Mouse (Mus musculus): Measurements from ENCODE around the gene Nap1l4. TPM values are rescaled to one million over a fixed set of nuclear protein-coding genes. Genes with fewer than 3 reads are reported as not detected.

The Nap1l4 gene
- polyA plus RNA-seq (2014; fragmentation: Illumina TruSeq; extraction: RNeasy Lipid Tissue Mini Kit (QIAGEN cat#74804); ENCODE audit: low replicate concordance), result 53.5 TPM

GRCm38 (mm10) chr7:143548976-143549457 is at the start of gene Nap1l4:
Gene Nap1l4, minus strand, starts transcription at chr7:143549106.

GRCm38 (mm10) chr7:143502418-143503200 is 46.3 kb downstream of the Nap1l4 start, which contains the start of gene Phlda2:
Gene Phlda2, minus strand, starts transcription at chr7:143503150.

GRCm38 (mm10) chr7:143473347-143474101 is 75.4 kb downstream of the Nap1l4 start, which contains the start of gene Slc22a18:
Gene Slc22a18, plus strand, starts transcription at chr7:143473736.

Other genes with a start within 250 kb of the Nap1l4 start
- gene Cdkn1c, start 88.1 kb downstream of the Nap1l4 start, polyA plus RNA-seq (2014; fragmentation: Illumina TruSeq; extraction: RNeasy Lipid Tissue Mini Kit (QIAGEN cat#74804); ENCODE audit: low replicate concordance), result 17.3 TPM
- 0.37 TPM for gene Slc22a18, start 75.4 kb downstream of the Nap1l4 start, polyA plus RNA-seq (2014; fragmentation: Illumina TruSeq; extraction: RNeasy Lipid Tissue Mini Kit (QIAGEN cat#74804); ENCODE audit: low replicate concordance)
- gene Phlda2, start 46.0 kb downstream of the Nap1l4 start, polyA plus RNA-seq (2014; fragmentation: Illumina TruSeq; extraction: RNeasy Lipid Tissue Mini Kit (QIAGEN cat#74804); ENCODE audit: low replicate concordance), result not detected
- gene Cars, start 51.0 kb upstream of the Nap1l4 start, polyA plus RNA-seq (2014; fragmentation: Illumina TruSeq; extraction: RNeasy Lipid Tissue Mini Kit (QIAGEN cat#74804); ENCODE audit: low replicate concordance), result 13.4 TPM
- 1.2 TPM for gene Tnfrsf26, start 79.6 kb upstream of the Nap1l4 start, polyA plus RNA-seq (2014; fragmentation: Illumina TruSeq; extraction: RNeasy Lipid Tissue Mini Kit (QIAGEN cat#74804); ENCODE audit: low replicate concordance)
- gene Tnfrsf22, start 100.6 kb upstream of the Nap1l4 start, polyA plus RNA-seq (2014; fragmentation: Illumina TruSeq; extraction: RNeasy Lipid Tissue Mini Kit (QIAGEN cat#74804); ENCODE audit: low replicate concordance), result 0.78 TPM
- gene Tnfrsf23, start 136.8 kb upstream of the Nap1l4 start, polyA plus RNA-seq (2014; fragmentation: Illumina TruSeq; extraction: RNeasy Lipid Tissue Mini Kit (QIAGEN cat#74804); ENCODE audit: low replicate concordance), result 7.4 TPM
- gene Osbpl5, start 207.9 kb upstream of the Nap1l4 start, polyA plus RNA-seq (2014; fragmentation: Illumina TruSeq; extraction: RNeasy Lipid Tissue Mini Kit (QIAGEN cat#74804); ENCODE audit: low replicate concordance), result 0.45 TPM
- gene Mrgprg, start 217.9 kb upstream of the Nap1l4 start, polyA plus RNA-seq (2014; fragmentation: Illumina TruSeq; extraction: RNeasy Lipid Tissue Mini Kit (QIAGEN cat#74804); ENCODE audit: low replicate concordance), result not detected
- gene Mrgpre, start 235.4 kb upstream of the Nap1l4 start, polyA plus RNA-seq (2014; fragmentation: Illumina TruSeq; extraction: RNeasy Lipid Tissue Mini Kit (QIAGEN cat#74804); ENCODE audit: low replicate concordance), result 0.19 TPM